Mouse (Mus musculus): ENCODE measurements at regions not wholly inside any gene's neighbourhood (a gene's known extent, or its start where the extent isn't known, plus 50 kb on each side); places are given as distances from the start of the nearest gene placed in this dataset.

GRCm38 (mm10) chr9:115705761-115706160 is 203.5 kb upstream of the Gadl1 start:
- WGBS = 85% methylated on average over 6 of the region's 6 CpGs
- no peak overlapping the region for H3K27ac ChIP-seq (replicated peaks; ENCODE audit: insufficient read depth, low read depth, low read length)
- TF ChIP-seq POLR2A (IDR thresholded peaks at IDR 0.05; ENCODE audit: extremely low read depth, insufficient read depth, low read length) = no peak
- no peak for TF ChIP-seq CTCF (IDR thresholded peaks at IDR 0.05; ENCODE audit: low read depth, low read length)
- 0 out of 2 replicates have a peak, but pooled peaks cover 2% of the 10 kb centered on the region for H3K4me1 ChIP-seq (ENCODE audit: control insufficient read depth, insufficient read depth, low read length)
- H3K79me2 ChIP-seq (ENCODE audit: control insufficient read depth, insufficient read depth, low read length) = no peaks in the 10 kb centered on the region
- no peaks in the 10 kb centered on the region for H3K36me3 ChIP-seq (ENCODE audit: control insufficient read depth, insufficient read depth, low read length)
- no peaks in the 10 kb centered on the region for H3K27me3 ChIP-seq (ENCODE audit: control insufficient read depth, insufficient read depth, low read length)
- no peak overlapping the region for H3K9ac ChIP-seq (ENCODE audit: low read depth, low read length)
- no peak for DNase-seq (ENCODE audit: extremely low read depth, low read depth, low spot score)
- H3K4me3 ChIP-seq (ENCODE audit: insufficient read depth, low read depth, low read length) = no peak overlapping the region

GRCm38 (mm10) chr9:115708199-115708934 is 200.9 kb upstream of the Gadl1 start:
- DNase-seq (ENCODE audit: extremely low read depth, low read depth, low spot score) = peak; percentile 70
- H3K9ac ChIP-seq (ENCODE audit: low read depth, low read length) = no peak overlapping the region
- WGBS = 19% methylated on average over 8 of the region's 8 CpGs
- no peaks in the 10 kb centered on the region for H3K79me2 ChIP-seq (ENCODE audit: control insufficient read depth, insufficient read depth, low read length)
- no peak overlapping the region for H3K27ac ChIP-seq (replicated peaks; ENCODE audit: insufficient read depth, low read depth, low read length)
- H3K27me3 ChIP-seq (ENCODE audit: control insufficient read depth, insufficient read depth, low read length) = no peaks in the 10 kb centered on the region
- no peak for TF ChIP-seq CTCF (IDR thresholded peaks at IDR 0.05; ENCODE audit: low read depth, low read length)
- TF ChIP-seq POLR2A (IDR thresholded peaks at IDR 0.05; ENCODE audit: extremely low read depth, insufficient read depth, low read length) = no peak
- no peaks in the 10 kb centered on the region for H3K36me3 ChIP-seq (ENCODE audit: control insufficient read depth, insufficient read depth, low read length)
- H3K4me3 ChIP-seq (ENCODE audit: insufficient read depth, low read depth, low read length) = no peak overlapping the region
- 0 out of 2 replicates have a peak, but pooled peaks cover 2% of the 10 kb centered on the region for H3K4me1 ChIP-seq (ENCODE audit: control insufficient read depth, insufficient read depth, low read length)

- no peak for TF ChIP-seq POLR2A (IDR thresholded peaks at IDR 0.05; ENCODE audit: extremely low read depth, insufficient read depth, low read length)
- TF ChIP-seq CTCF (IDR thresholded peaks at IDR 0.05; ENCODE audit: low read depth, low read length) = peak; percentile 44
- Histone ChIP-seq H3K9ac (ENCODE audit: low read depth, low read length) (no peak overlapping the region), H3K27ac (replicated peaks; ENCODE audit: insufficient read depth, low read depth, low read length) (no peak overlapping the region), H3K4me1 (ENCODE audit: control insufficient read depth, insufficient read depth, low read length) (0 out of 2 replicates have a peak, but pooled peaks cover 2% of the 10 kb centered on the region), H3K4me3 (ENCODE audit: insufficient read depth, low read depth, low read length) (no peak overlapping the region), H3K36me3 (ENCODE audit: control insufficient read depth, insufficient read depth, low read length) (no peaks in the 10 kb centered on the region), H3K79me2 (ENCODE audit: control insufficient read depth, insufficient read depth, low read length) (no peaks in the 10 kb centered on the region), H3K27me3 (ENCODE audit: control insufficient read depth, insufficient read depth, low read length) (no peaks in the 10 kb centered on the region)
- 77% methylated on average over 14 of the region's 14 CpGs for WGBS
- DNase-seq (ENCODE audit: extremely low read depth, low read depth, low spot score) = peak; percentile 29
These were observed 199.1 kb upstream of the Gadl1 start for GRCm38 (mm10) chr9:115710039-115710739.

- Histone ChIP-seq H3K27me3 (ENCODE audit: control insufficient read depth, insufficient read depth, low read length) (no peaks in the 10 kb centered on the region), H3K9ac (ENCODE audit: low read depth, low read length) (no peak overlapping the region), H3K4me3 (ENCODE audit: insufficient read depth, low read depth, low read length) (no peak overlapping the region), H3K4me1 (ENCODE audit: control insufficient read depth, insufficient read depth, low read length) (no peaks in the 10 kb centered on the region), H3K27ac (replicated peaks; ENCODE audit: insufficient read depth, low read depth, low read length) (no peak overlapping the region), H3K36me3 (ENCODE audit: control insufficient read depth, insufficient read depth, low read length) (no peaks in the 10 kb centered on the region), H3K79me2 (ENCODE audit: control insufficient read depth, insufficient read depth, low read length) (no peaks in the 10 kb centered on the region)
- WGBS = 95% methylated on average over 2 of the region's 2 CpGs
- TF ChIP-seq POLR2A (IDR thresholded peaks at IDR 0.05; ENCODE audit: extremely low read depth, insufficient read depth, low read length) (no peak), CTCF (IDR thresholded peaks at IDR 0.05; ENCODE audit: low read depth, low read length) (no peak)
- DNase-seq (ENCODE audit: extremely low read depth, low read depth, low spot score) = no peak
These were observed 188.9 kb upstream of the Gadl1 start for GRCm38 (mm10) chr9:115720306-115720705.

GRCm38 (mm10) chr9:115720841-115721240 is 188.4 kb upstream of the Gadl1 start:
- Histone ChIP-seq H3K79me2 (ENCODE audit: control insufficient read depth, insufficient read depth, low read length) (no peaks in the 10 kb centered on the region), H3K4me3 (ENCODE audit: insufficient read depth, low read depth, low read length) (no peak overlapping the region), H3K4me1 (ENCODE audit: control insufficient read depth, insufficient read depth, low read length) (no peaks in the 10 kb centered on the region), H3K27me3 (ENCODE audit: control insufficient read depth, insufficient read depth, low read length) (no peaks in the 10 kb centered on the region), H3K36me3 (ENCODE audit: control insufficient read depth, insufficient read depth, low read length) (no peaks in the 10 kb centered on the region), H3K9ac (ENCODE audit: low read depth, low read length) (no peak overlapping the region), H3K27ac (replicated peaks; ENCODE audit: insufficient read depth, low read depth, low read length) (no peak overlapping the region)
- DNase-seq (ENCODE audit: extremely low read depth, low read depth, low spot score) = no peak
- TF ChIP-seq CTCF (IDR thresholded peaks at IDR 0.05; ENCODE audit: low read depth, low read length) (no peak), POLR2A (IDR thresholded peaks at IDR 0.05; ENCODE audit: extremely low read depth, insufficient read depth, low read length) (no peak)
- 99% methylated on average over 2 of the region's 2 CpGs for WGBS

- no peak for TF ChIP-seq CTCF (IDR thresholded peaks at IDR 0.05; ENCODE audit: low read depth, low read length)
- no peak for TF ChIP-seq POLR2A (IDR thresholded peaks at IDR 0.05; ENCODE audit: extremely low read depth, insufficient read depth, low read length)
- Histone ChIP-seq H3K4me1 (ENCODE audit: control insufficient read depth, insufficient read depth, low read length) (no peaks in the 10 kb centered on the region), H3K9ac (ENCODE audit: low read depth, low read length) (no peak overlapping the region), H3K36me3 (ENCODE audit: control insufficient read depth, insufficient read depth, low read length) (no peaks in the 10 kb centered on the region), H3K79me2 (ENCODE audit: control insufficient read depth, insufficient read depth, low read length) (no peaks in the 10 kb centered on the region), H3K4me3 (ENCODE audit: insufficient read depth, low read depth, low read length) (no peak overlapping the region), H3K27me3 (ENCODE audit: control insufficient read depth, insufficient read depth, low read length) (no peaks in the 10 kb centered on the region), H3K27ac (replicated peaks; ENCODE audit: insufficient read depth, low read depth, low read length) (no peak overlapping the region)
- no peak for DNase-seq (ENCODE audit: extremely low read depth, low read depth, low spot score)
- WGBS = 53% methylated on average over 2 of the region's 2 CpGs
These were observed 185.2 kb upstream of the Gadl1 start for GRCm38 (mm10) chr9:115724063-115724462.
